Mouse (Mus musculus): ENCODE results near the gene March5.
"Not testable (repeated sequence)": the region's sequence is repeated elsewhere in the genome, so short reads cannot be mapped to it uniquely, and the experiment has no call there.

Gene March5

DNA sequence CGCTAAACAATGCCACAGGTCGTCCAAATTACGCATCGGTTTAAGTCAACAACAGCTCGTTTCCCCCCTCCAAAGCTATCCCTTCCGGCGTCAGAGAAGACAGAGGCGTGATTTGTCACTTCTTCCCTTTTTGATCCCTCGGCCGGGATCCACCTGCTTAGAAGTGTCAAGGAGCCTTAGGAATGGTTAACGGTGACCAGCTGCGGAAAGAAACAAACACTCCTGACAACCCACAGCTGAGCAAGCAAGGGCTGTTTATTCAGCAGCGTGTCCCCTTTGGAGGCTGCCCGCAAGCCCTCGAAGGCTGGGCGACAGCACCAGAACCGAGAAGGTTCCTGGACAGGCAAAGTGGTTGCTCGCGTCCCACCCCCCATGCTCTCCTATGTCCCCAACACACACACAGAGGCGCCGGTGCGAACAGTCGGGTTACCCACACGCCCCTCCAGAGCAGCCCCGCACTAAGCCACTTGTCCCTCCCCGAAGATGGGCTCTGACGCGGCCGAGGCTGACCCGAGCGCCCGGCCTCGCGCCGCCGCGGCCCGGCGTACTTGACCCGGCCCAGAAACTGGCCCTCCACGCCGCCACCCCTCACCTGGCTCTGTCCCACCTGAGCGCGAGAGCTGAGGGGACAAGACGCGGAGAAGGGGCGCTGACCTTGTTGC, 571 bp upstream of the March5 start:
- in situ Hi-C loops (cut with MboI; ENCODE audit: unreplicated experiment in 2 of 2): loop anchor here (5.0 kb wide), 2 partner anchors 119 to 154 kb away; no protein-coding TSS in a partner anchor

DNA sequence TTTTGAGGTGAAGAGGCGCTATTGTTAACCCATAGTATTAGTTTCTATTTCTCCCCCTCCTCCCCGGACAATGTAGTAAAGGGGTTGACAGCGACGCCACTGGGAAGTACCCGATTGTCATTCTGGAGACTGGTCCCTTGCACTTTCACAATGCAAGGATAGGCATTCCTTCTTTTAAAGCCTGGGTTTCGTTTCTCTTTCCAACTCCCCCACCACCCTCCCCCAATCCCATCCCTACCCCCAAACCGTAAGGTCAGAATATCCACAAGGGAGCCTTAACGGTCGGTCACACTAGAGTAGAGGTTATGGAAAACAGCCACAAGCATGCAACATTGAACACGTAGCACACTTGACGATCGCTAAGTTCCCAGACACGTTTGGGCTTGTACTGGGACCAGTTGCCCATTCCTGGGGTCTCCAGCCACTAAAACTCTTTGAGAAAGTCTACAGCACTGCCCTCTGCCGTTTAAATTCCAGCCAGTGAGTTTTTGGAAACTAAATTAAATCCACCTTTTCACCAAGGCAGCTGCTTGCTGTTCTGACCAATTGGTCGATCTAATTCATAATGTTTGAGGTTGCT, 923 bp downstream of the March5 start, which contains the start of gene Cpeb3:
Cpeb3 (minus strand) TSS at position 426 of the 580 bp plus-strand sequence.
- in situ Hi-C loops (cut with MboI; ENCODE audit: unreplicated experiment in 2 of 2): loop anchor here (5.0 kb wide), 2 partner anchors 121 to 156 kb away; no protein-coding TSS in a partner anchor

DNA sequence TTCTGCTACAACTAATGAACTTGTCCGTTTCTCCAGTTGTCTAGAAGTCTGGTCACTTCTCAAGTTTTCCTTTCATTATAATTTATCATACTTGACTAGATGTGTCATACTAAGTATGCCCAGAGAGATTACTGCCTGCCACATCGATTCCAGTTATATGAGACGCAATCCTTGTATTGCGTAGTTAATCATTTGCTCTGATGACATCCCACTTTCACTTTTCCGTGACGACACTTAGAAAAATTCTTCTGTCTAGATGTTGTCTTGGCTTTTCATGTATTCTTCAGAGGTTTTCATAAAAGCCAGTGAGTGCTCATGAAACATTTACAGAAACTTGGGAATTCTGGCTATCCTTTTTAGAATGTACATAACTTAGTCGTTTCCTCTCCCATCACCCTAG, 1.6 kb downstream of the March5 start:
- in situ Hi-C loops (cut with MboI; ENCODE audit: unreplicated experiment in 2 of 2): loop anchor here (5.0 kb wide), 2 partner anchors 122 to 157 kb away; no protein-coding TSS in a partner anchor

DNA sequence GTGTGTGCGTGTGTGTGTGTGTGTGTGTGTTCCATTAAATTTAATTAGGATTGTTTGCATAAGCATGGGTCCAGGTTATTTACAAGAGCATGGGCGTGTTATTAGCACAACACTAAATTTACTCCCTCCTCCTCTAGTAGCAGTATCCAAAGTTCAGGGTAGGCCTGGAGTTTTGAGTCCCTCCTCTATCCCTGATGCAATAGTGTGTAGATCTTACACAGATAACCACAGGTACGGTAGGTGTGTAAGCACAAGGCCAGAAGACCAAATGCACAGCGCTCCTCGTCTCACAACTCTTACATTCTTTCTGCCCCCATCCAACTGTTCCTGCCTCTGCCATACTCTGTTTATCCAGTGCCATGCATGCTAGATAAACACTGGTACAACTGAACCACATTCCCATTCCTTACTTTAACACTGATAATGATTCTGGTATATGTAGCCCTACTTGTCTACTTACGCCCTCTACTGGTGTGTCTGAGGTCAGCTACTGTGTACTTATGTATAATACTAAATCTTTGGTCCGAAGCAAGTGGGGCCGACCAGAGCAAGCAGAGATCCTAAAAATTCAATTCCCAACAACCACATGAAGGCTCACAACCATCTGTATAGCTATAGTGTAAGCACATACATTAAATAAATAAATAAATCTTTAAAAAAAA, 2.3 kb downstream of the March5 start:
- in situ Hi-C loops (cut with MboI; ENCODE audit: unreplicated experiment in 2 of 2): loop anchor here (5.0 kb wide), 2 partner anchors 122 to 157 kb away; no protein-coding TSS in a partner anchor

DNA sequence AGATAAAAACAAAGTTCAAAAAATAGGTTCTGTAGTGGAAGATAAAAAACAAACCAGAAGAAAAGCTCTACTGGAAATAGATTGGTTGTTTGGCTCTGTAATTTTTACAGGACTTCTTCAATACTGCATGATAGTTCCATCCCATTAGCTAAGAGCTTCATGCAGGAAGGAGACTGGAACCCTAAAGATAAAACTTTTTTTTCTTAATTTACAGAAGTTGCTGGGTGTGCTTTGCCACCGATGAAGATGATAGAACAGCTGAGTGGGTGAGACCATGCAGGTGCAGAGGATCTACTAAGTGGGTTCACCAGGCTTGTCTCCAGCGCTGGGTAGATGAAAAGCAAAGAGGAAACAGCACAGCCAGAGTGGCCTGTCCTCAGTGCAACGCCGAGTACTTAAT, 3.1 kb downstream of the March5 start:
- in situ Hi-C loops (cut with MboI; ENCODE audit: unreplicated experiment in 2 of 2): no loop called here

DNA sequence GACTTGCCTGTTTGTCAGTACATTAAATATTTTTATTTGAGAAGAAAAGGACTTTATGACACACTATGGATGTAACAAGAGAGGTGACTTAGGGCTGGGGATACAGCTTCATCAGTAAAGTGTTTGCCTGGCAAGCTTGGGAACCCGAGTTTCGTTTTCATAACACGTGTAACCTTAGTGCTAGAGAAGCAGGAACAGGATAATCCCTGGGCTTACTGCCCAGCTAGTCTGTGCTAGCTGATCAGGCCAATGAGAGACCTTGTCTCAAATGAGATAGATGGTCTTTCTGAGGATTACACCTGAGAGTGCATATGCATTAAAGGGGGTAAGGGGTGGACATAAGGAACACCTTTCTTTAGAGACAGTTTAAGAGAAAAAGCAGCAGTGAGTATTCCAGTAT, 4.1 kb downstream of the March5 start:
- in situ Hi-C loops (cut with MboI; ENCODE audit: unreplicated experiment in 2 of 2): no loop called here

DNA sequence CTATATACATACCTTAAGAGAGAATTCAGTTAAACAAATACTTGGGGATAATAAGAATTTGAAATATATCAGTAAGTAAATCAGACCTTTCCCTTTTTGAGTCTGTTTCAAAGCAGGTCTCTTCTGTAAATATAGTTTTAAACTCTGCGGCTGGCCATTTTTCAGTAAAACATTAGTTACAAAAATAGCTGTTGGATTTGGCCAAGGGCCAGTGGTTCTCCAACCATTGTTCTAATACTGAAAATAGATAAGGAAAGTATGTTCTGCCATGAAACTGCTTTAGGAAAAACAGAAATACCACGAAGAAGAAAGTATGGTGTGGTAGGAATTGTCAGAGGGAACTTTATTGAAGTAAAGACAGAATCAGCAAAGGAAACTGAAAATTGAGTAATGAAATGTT, 7.4 kb downstream of the March5 start:
- in situ Hi-C loops (cut with MboI; ENCODE audit: unreplicated experiment in 2 of 2): no loop called here

DNA sequence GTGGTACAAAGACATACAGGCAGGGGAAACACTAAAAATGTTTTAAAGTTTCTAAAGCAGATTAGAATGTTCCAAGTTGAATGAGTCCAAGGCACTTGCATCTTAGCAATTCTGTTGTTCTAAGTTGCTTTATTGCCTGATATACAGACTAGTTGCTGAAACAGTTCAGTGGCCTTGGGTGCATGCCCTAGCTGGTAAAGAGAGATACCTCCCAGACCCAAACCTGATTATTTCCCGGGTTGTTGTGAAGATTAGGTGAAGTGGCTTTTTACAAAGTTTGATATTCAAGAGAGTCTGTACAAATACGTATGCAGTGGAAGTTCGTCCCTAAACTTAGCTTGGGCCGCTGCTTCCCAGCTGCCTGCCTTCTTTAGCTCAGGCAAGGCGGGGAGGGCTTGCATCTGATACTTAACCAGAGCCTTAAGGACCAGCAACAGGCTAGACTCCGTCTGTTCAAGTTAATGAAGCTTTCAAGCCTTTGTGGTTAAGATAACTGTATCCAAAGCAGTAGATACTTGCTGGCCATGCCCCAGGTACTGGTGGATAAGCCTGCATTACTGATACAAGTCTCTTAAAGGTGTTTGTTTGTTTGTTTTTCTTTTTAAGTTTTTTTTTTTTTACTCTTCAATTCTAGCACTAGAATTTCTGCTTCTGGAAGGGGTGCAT, 18.0 kb downstream of the March5 start:
- in situ Hi-C loops (cut with MboI; ENCODE audit: unreplicated experiment in 2 of 2): no loop called here

DNA sequence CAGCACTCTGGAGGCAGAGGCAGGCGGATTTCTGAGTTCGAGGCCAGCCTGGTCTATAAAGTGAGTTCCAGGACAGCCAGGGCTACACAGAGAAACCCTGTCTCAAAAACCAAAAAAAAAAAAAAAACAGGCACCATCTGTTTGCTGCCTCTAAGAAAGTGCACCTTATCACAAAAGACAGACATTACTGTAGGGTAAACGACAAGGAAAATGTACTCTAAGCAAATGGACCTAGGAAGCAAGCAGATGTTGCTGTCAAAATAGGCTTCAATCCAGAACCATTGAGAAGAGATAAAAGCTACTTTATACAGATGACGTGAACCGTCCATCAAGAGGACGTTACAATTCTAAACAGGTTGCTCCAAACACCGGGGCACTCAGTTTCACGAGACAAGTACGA, 25.3 kb downstream of the March5 start:
- in situ Hi-C loops (cut with MboI; ENCODE audit: unreplicated experiment in 2 of 2): not testable (repeated sequence)

DNA sequence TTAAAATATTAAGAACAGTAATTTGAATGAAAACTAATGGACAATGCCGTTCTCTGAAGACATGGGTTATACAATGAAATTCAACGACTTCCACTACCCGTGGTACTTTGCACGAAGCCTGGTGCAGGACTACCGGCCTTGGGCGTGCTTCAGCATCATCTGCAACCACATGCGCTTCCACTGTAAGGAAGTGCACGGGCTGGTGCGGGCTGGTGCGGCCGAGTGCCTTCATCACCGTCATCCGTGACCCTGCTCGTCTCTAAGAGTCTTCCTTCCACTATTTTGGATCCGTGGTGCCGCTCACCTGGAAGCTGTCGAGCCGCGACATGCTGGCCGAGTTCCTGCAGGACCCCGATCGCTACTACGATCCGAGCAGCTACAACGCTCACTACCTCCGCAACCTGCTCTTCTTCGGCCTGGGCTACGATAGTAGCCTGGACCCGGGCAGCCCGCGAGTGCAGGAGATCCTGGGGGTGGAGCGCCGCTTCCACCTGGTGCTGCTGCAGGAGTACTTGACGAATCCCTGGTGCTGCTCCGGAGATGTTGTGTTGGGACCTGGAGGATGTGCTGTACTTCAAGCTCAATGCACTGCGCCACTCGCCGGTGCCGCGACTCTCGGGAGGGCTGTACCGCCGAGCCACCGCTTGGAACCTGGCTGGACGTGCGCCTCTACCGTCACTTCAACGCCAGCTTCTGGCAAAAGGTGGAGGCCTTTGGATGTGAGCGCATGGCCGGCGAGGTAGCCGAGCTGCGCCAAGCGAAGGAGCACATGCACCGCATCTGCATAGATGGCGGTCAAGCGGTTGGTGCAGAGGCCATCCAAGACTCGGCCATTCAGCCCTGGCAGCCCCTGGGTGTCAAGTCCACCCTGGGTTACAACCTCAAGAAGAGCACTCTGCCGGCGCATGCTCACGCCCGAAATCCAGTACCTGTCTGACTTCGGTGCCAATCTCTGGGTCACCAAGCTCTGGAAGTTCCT, 26.5 kb downstream of the March5 start:
- in situ Hi-C loops (cut with MboI; ENCODE audit: unreplicated experiment in 2 of 2): no loop called here

DNA sequence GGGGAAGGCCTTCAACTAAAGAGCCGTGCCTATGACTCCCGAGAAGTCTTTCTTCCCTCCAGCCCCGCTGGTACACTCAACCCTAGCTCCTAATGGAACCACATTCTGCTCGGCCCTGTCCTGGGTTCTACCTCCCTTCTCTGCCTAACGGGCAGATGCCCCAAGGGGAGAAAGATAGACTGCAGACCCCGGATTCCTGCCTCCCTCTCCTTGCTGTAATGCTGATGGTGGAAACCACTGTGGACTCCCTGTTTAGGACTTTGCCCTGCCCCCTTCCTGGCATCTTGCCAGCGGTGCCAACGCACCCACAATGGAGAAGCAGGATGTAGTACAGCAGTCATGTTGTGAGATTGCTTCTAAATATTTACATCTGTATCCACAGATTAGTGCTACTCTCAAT, 28.5 kb downstream of the March5 start:
- in situ Hi-C loops (cut with MboI; ENCODE audit: unreplicated experiment in 2 of 2): no loop called here

DNA sequence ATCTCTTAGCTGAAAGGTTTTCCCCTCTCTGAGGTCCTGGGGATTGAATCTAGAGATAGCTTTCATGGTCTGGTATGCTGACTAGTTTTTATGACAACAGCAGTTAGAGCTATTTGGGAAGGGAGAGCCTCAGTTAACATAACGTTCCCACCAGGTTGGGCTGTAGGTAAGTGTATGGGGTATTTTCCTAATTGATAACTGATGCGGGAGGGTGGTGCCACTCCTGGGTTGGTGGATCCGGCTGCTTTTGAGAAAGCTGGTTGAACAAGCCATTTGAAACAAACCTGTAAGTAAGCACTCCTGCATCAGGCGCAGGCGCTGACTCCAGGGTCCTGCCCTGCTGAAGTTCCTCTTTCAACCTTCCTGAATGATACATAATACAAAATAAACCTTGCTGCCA, 30.0 kb downstream of the March5 start:
- in situ Hi-C loops (cut with MboI; ENCODE audit: unreplicated experiment in 2 of 2): no loop called here

DNA sequence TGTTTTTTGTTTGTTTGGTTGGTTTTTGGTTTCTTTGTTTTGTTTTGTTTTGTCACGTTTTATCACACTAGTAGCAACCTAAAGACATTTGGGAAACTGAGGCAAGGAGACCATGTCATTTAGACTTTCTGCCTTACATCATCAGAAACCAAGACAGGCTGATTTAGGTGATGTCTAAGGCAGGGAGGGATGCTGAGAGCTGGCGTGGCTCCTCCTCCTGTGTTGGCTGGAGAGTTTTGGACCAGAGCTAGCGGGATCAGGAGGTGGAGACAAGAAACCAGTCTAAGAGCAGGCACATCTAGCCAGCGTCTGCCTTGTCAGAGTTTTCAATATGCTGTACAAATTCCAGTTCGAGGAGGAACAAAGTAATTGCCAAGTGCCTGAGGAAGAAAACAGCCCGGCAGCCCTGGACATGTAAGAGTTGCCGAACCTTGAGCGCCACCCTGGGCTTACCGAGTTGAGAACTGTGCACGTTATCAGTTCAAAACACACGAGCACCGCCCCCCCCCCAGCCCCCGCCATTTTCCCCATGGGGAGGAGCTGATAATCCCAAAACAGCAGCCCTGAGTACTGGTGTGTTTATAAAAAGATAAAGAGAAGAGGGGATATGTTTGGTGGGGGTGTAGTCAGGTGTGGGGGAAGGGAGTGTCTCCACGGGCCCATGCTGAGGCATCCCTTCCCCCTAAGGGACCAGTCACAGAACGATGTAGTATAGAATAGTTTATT, 30.5 kb downstream of the March5 start:
- in situ Hi-C loops (cut with MboI; ENCODE audit: unreplicated experiment in 2 of 2): no loop called here

DNA sequence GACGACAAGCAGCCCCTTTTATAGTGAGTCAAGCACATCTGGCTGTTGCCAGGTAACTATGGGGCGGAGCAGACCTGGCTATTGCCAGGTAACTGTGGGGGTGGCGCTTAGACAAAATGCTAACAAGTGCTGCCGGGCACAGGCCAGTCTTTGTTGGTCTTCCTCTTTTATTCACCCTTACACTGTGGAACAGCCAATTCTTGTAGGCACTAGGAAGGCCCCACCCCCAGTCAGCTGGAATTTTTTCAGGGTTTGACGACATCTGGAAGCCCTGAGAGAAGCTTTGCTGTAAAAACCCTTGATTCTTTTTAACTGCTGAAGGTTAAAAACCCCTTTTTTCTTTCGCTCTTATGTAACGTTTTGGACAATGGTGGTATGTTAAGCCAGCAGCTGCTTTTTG, 31.3 kb downstream of the March5 start:
- in situ Hi-C loops (cut with MboI; ENCODE audit: unreplicated experiment in 2 of 2): no loop called here

DNA sequence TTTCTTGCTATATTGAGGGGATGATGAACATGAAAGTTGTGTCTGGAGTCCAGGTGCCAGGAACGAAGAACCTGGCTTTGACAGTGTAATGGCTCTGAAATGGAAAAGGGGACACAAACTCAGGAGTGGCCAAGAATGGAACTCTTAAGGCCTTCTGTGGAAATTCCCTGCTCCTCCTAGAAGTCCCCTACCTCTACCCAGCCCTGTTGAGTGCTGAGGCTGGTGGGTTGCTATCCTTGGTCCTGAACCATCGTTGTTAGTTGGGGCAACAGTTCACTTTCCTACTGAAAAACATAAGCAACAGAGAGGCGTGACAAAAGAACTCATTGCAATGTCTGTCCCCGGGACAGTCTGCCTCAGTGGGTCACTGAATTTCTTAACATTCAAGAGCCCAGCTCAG, 31.8 kb downstream of the March5 start:
- in situ Hi-C loops (cut with MboI; ENCODE audit: unreplicated experiment in 2 of 2): no loop called here

DNA sequence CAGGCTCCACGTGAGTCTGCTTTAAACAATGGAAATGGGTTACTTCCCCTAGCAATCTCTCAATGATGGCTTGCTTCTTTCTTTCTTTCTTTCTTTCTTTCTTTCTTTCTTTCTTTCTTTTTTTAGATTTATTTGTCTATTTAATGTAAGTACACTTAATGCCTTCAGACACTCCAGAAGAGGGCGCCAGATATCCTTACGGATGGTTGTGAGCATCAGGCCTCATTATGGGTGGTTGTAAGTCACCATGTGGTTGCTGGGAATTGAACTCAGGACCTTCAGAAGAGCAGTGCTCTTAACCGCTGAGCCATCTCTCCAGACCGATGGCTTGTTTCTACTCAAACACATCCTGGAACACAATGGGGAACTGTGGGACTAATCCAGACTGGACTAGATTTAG, 33.9 kb downstream of the March5 start:
- in situ Hi-C loops (cut with MboI; ENCODE audit: unreplicated experiment in 2 of 2): no loop called here

DNA sequence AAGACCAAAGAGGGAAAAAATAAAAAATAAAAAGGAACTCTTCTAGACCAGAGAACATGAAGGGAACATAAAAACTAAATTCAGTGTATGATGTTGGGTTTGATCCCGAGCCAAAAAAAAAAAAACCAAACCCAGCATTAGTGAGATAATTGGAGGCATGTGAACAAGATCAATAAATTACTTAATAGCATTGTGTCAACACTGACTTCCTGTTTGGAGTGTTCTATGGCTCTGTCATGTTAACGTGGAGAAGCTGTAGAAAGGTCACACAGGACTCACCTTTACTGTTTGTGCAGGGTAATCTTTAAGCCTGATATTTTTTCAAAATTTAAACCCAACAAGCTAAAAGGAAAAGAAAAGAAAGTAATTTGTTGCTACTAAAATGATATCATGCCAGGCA, 35.4 kb downstream of the March5 start:
- in situ Hi-C loops (cut with MboI; ENCODE audit: unreplicated experiment in 2 of 2): no loop called here

DNA sequence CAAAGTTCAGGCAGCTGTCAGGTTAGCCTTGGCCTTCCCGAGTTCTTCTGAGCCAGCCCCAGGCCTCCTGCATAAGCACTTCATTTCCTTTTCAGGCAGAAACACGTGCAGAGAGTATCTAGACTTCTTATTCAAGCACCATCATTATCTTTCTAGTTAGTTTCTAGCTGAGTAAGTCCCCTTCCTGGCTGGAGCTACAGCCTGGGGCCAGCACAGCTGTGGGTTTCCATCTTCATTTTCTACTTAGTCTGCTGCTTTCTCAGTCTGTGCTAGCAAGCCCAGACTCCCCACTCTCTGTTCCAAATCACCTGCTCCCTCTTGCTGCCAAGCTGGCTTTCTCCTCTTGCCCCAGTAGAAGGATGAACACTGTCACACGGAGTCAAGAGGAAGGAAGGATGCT, 39.5 kb downstream of the March5 start:
- in situ Hi-C loops (cut with MboI; ENCODE audit: unreplicated experiment in 2 of 2): no loop called here

DNA sequence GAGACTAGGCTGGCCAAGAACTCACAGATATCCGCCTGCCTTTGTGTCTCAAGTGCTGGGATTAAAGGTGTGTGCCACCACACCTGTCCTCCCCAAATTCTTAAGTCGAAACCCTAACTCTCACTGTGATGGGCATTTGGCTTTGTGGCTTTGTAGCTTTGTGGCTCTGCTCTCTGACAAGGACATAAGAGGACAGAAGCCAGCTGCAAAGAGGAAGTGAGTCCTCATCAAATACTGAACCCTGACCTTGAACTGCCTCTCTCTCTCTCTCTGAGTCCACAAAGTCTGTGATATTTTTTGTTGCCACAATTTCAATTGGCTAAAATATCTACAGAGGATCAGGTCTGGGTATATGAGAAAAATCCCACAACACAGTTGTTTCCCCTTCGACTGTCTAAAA, 40.9 kb downstream of the March5 start:
- in situ Hi-C loops (cut with MboI; ENCODE audit: unreplicated experiment in 2 of 2): no loop called here

Measured in v-Abl transformed pro-B cells (cell line).